Mouse (Mus musculus): Measurements from ENCODE around the gene Gdf11. TPM values are rescaled to one million over a fixed set of nuclear protein-coding genes. Genes with fewer than 3 reads are reported as not detected.

The Gdf11 gene
- polyA plus RNA-seq, 1 experiment = 14.8 TPM

- TF ChIP-seq CTCF (IDR thresholded peaks at IDR 0.05; ENCODE audit: borderline replicate concordance, insufficient read depth, low read depth, low read length) = no peak
- TF ChIP-seq POLR2A (IDR thresholded peaks at IDR 0.05; ENCODE audit: borderline replicate concordance, insufficient read depth, low read length) = no peak
- no peak overlapping the region for H3K4me3 ChIP-seq (replicated peaks; ENCODE audit: insufficient read depth, low read depth, low read length)
- no peak for DNase-seq
Measured at GRCm38 (mm10) chr10:128850339-128850738, 41.2 kb downstream of the Gdf11 start.

GRCm38 (mm10) chr10:128848426-128848825, 43.1 kb downstream of the Gdf11 start:
- Histone ChIP-seq H3K4me1 (ENCODE audit: control insufficient read depth, insufficient read depth, low read length) (no peaks in the 10 kb centered on the region), H3K27me3 (ENCODE audit: control insufficient read depth, insufficient read depth, low read length) (no peaks in the 10 kb centered on the region), H3K27ac (ENCODE audit: insufficient read depth, low read length) (no peak overlapping the region), H3K4me3 (replicated peaks; ENCODE audit: insufficient read depth, low read depth, low read length) (no peak overlapping the region)
- no peak for DNase-seq
- no peak for TF ChIP-seq POLR2A (IDR thresholded peaks at IDR 0.05; ENCODE audit: borderline replicate concordance, insufficient read depth, low read length)
- TF ChIP-seq CTCF (IDR thresholded peaks at IDR 0.05; ENCODE audit: borderline replicate concordance, insufficient read depth, low read depth, low read length) = no peak
- WGBS = 73% methylated on average over 2 of the region's 2 CpGs

More at GRCm38 (mm10) chr10:128850339-128850738, 41.2 kb downstream of the Gdf11 start:
- WGBS = 50% methylated on average over 3 of the region's 3 CpGs
- Histone ChIP-seq H3K27ac (ENCODE audit: insufficient read depth, low read length) (no peak overlapping the region), H3K4me1 (ENCODE audit: control insufficient read depth, insufficient read depth, low read length) (no peaks in the 10 kb centered on the region), H3K27me3 (ENCODE audit: control insufficient read depth, insufficient read depth, low read length) (no peaks in the 10 kb centered on the region)

- H3K27me3 ChIP-seq (ENCODE audit: control insufficient read depth, insufficient read depth, low read length) = no peaks in the 10 kb centered on the region
- H3K4me1 ChIP-seq (ENCODE audit: control insufficient read depth, insufficient read depth, low read length) = no peaks in the 10 kb centered on the region
- WGBS = 95% methylated on average over 4 of the region's 4 CpGs
- no peak for TF ChIP-seq POLR2A (IDR thresholded peaks at IDR 0.05; ENCODE audit: borderline replicate concordance, insufficient read depth, low read length)
- no peak for TF ChIP-seq CTCF (IDR thresholded peaks at IDR 0.05; ENCODE audit: borderline replicate concordance, insufficient read depth, low read depth, low read length)
- H3K27ac ChIP-seq (ENCODE audit: insufficient read depth, low read length) = no peak overlapping the region
- no peak overlapping the region for H3K4me3 ChIP-seq (replicated peaks; ENCODE audit: insufficient read depth, low read depth, low read length)
- DNase-seq = no peak
Measured at GRCm38 (mm10) chr10:128846664-128847063, 44.9 kb downstream of the Gdf11 start.

- H3K4me3 ChIP-seq (replicated peaks; ENCODE audit: insufficient read depth, low read depth, low read length) = no peak overlapping the region
- H3K27me3 ChIP-seq (ENCODE audit: control insufficient read depth, insufficient read depth, low read length) = no peaks in the 10 kb centered on the region
Measured at GRCm38 (mm10) chr10:128845516-128845915, 46.0 kb downstream of the Gdf11 start.

GRCm38 (mm10) chr10:128843260-128843659, 48.3 kb downstream of the Gdf11 start:
- Histone ChIP-seq H3K27ac (ENCODE audit: insufficient read depth, low read length) (no peak overlapping the region), H3K4me1 (ENCODE audit: control insufficient read depth, insufficient read depth, low read length) (no peaks in the 10 kb centered on the region), H3K4me3 (replicated peaks; ENCODE audit: insufficient read depth, low read depth, low read length) (no peak overlapping the region), H3K27me3 (ENCODE audit: control insufficient read depth, insufficient read depth, low read length) (no peaks in the 10 kb centered on the region)
- TF ChIP-seq POLR2A (IDR thresholded peaks at IDR 0.05; ENCODE audit: borderline replicate concordance, insufficient read depth, low read length) (no peak), CTCF (IDR thresholded peaks at IDR 0.05; ENCODE audit: borderline replicate concordance, insufficient read depth, low read depth, low read length) (no peak)
- 94% methylated on average over 5 of the region's 5 CpGs for WGBS
- no peak for DNase-seq

More at GRCm38 (mm10) chr10:128845516-128845915, 46.0 kb downstream of the Gdf11 start:
- peak in 1 of 2 experiments; percentile 8 for DNase-seq
- 77% methylated on average over 2 of the region's 2 CpGs for WGBS
- no peaks in the 10 kb centered on the region for H3K4me1 ChIP-seq (ENCODE audit: control insufficient read depth, insufficient read depth, low read length)
- H3K27ac ChIP-seq (ENCODE audit: insufficient read depth, low read length) = no peak overlapping the region
- TF ChIP-seq POLR2A (IDR thresholded peaks at IDR 0.05; ENCODE audit: borderline replicate concordance, insufficient read depth, low read length) (no peak), CTCF (IDR thresholded peaks at IDR 0.05; ENCODE audit: borderline replicate concordance, insufficient read depth, low read depth, low read length) (peak; percentile 11; the same call in 1 of the 2 replicates)

- TF ChIP-seq CTCF (IDR thresholded peaks at IDR 0.05; ENCODE audit: borderline replicate concordance, insufficient read depth, low read depth, low read length) (no peak), POLR2A (IDR thresholded peaks at IDR 0.05; ENCODE audit: borderline replicate concordance, insufficient read depth, low read length) (no peak)
- no peak overlapping the region for H3K27ac ChIP-seq (ENCODE audit: insufficient read depth, low read length)
- H3K4me3 ChIP-seq (replicated peaks; ENCODE audit: insufficient read depth, low read depth, low read length) = no peak overlapping the region
- H3K27me3 ChIP-seq (ENCODE audit: control insufficient read depth, insufficient read depth, low read length) = no peaks in the 10 kb centered on the region
- no peaks in the 10 kb centered on the region for H3K4me1 ChIP-seq (ENCODE audit: control insufficient read depth, insufficient read depth, low read length)
- DNase-seq = no peak
Measured at GRCm38 (mm10) chr10:128840612-128841011, 50.9 kb downstream of the Gdf11 start.

GRCm38 (mm10) chr10:128839434-128839833, 52.1 kb downstream of the Gdf11 start:
- TF ChIP-seq POLR2A (IDR thresholded peaks at IDR 0.05; ENCODE audit: borderline replicate concordance, insufficient read depth, low read length) (no peak), CTCF (IDR thresholded peaks at IDR 0.05; ENCODE audit: borderline replicate concordance, insufficient read depth, low read depth, low read length) (no peak)
- Histone ChIP-seq H3K4me1 (ENCODE audit: control insufficient read depth, insufficient read depth, low read length) (no peaks in the 10 kb centered on the region), H3K27ac (ENCODE audit: insufficient read depth, low read length) (no peak overlapping the region), H3K27me3 (ENCODE audit: control insufficient read depth, insufficient read depth, low read length) (no peaks in the 10 kb centered on the region), H3K4me3 (replicated peaks; ENCODE audit: insufficient read depth, low read depth, low read length) (no peak overlapping the region)
- no peak for DNase-seq

GRCm38 (mm10) chr10:128837400-128837799, 54.1 kb downstream of the Gdf11 start:
- Histone ChIP-seq H3K4me1 (ENCODE audit: control insufficient read depth, insufficient read depth, low read length) (no peaks in the 10 kb centered on the region), H3K4me3 (replicated peaks; ENCODE audit: insufficient read depth, low read depth, low read length) (no peak overlapping the region), H3K27me3 (ENCODE audit: control insufficient read depth, insufficient read depth, low read length) (no peaks in the 10 kb centered on the region), H3K27ac (ENCODE audit: insufficient read depth, low read length) (no peak overlapping the region)
- TF ChIP-seq CTCF (IDR thresholded peaks at IDR 0.05; ENCODE audit: borderline replicate concordance, insufficient read depth, low read depth, low read length) (no peak), POLR2A (IDR thresholded peaks at IDR 0.05; ENCODE audit: borderline replicate concordance, insufficient read depth, low read length) (no peak)
- no peak for DNase-seq

Other genes starting within 250 kb of the Gdf11 start
- 8.5 and 9.6 TPM in 2 replicates for gene Ikzf4, start 245.7 kb downstream of the Gdf11 start, polyA plus RNA-seq (2012; rRNA removed)
- 15.6 and 17.9 TPM in 2 replicates for gene Suox, start 217.6 kb downstream of the Gdf11 start, polyA plus RNA-seq (2012; rRNA removed)
- 132 and 133 TPM in 2 replicates for gene Rab5b, start 195.5 kb downstream of the Gdf11 start, polyA plus RNA-seq (2012; rRNA removed)
- 1.00 and 1.5 TPM in 2 replicates for gene Pmel, start 187.5 kb downstream of the Gdf11 start, polyA plus RNA-seq (2012; rRNA removed)
- gene Cdk2, start 186.7 kb downstream of the Gdf11 start, polyA plus RNA-seq (2012; rRNA removed) = 3.8 and 3.9 TPM in 2 replicates
- 16.0 and 17.1 TPM in 2 replicates for gene Dgka, start 146.9 kb downstream of the Gdf11 start, polyA plus RNA-seq (2012; rRNA removed)
- 37.2 and 39.7 TPM in 2 replicates for gene Pym1, start 143.8 kb downstream of the Gdf11 start, polyA plus RNA-seq (2012; rRNA removed)
- gene Mmp19, start 100.8 kb downstream of the Gdf11 start, polyA plus RNA-seq (2012; rRNA removed) = 0.61 and 0.70 TPM in 2 replicates
- 22.4 and 24.1 TPM in 2 replicates for gene Dnajc14, start 87.7 kb downstream of the Gdf11 start, polyA plus RNA-seq (2012; rRNA removed)
- 26.4 and 26.6 TPM in 2 replicates for gene Tmem198b, start 87.3 kb downstream of the Gdf11 start, polyA plus RNA-seq (2012; rRNA removed)
- gene Sarnp, start 74.4 kb downstream of the Gdf11 start, polyA plus RNA-seq (2012; rRNA removed) = 54.5 and 60.2 TPM in 2 replicates
- 25.7 and 26.0 TPM in 2 replicates for gene Ormdl2, start 70.1 kb downstream of the Gdf11 start, polyA plus RNA-seq (2012; rRNA removed)
- 108 and 110 TPM in 2 replicates for gene Cd63, start 9.3 kb upstream of the Gdf11 start, polyA plus RNA-seq (2012; rRNA removed)
- 37.0 and 45.7 TPM in 2 replicates for gene Rdh5, start 31.2 kb upstream of the Gdf11 start, polyA plus RNA-seq (2012; rRNA removed)
- 350 and 357 TPM in 2 replicates for gene Bloc1s1, start 32.3 kb upstream of the Gdf11 start, polyA plus RNA-seq (2012; rRNA removed)
- 96.2 and 106 TPM in 2 replicates for gene Itga7, start 42.1 kb upstream of the Gdf11 start, polyA plus RNA-seq (2012; rRNA removed)
- gene Mettl7b, start 69.3 kb upstream of the Gdf11 start, polyA plus RNA-seq (2012; rRNA removed) = not detected in 2 replicates
- not detected in 2 replicates for gene Olfr9, start 97.7 kb upstream of the Gdf11 start, polyA plus RNA-seq (2012; rRNA removed)
- gene Olfr763, start 119.1 kb upstream of the Gdf11 start, polyA plus RNA-seq (2012; rRNA removed) = not detected in 2 replicates
- gene Olfr764-ps1, start 148.2 kb upstream of the Gdf11 start, polyA plus RNA-seq (2012; rRNA removed) = not detected in 2 replicates
- gene Olfr765, start 158.3 kb upstream of the Gdf11 start, polyA plus RNA-seq (2012; rRNA removed) = not detected in 2 replicates
- gene Olfr766-ps1, start 177.3 kb upstream of the Gdf11 start, polyA plus RNA-seq (2012; rRNA removed) = not detected in 2 replicates
- gene Olfr767, start 191.2 kb upstream of the Gdf11 start, polyA plus RNA-seq (2012; rRNA removed) = not detected in 2 replicates
- gene Olfr768, start 207.7 kb upstream of the Gdf11 start, polyA plus RNA-seq (2012; rRNA removed) = not detected in 2 replicates
- not detected in 2 replicates for gene Olfr769, start 226.1 kb upstream of the Gdf11 start, polyA plus RNA-seq (2012; rRNA removed)
- gene Olfr770, start 247.3 kb upstream of the Gdf11 start, polyA plus RNA-seq (2012; rRNA removed) = not detected in 2 replicates

Measured in cerebellum, adult 2 months (tissue).